Mouse (Mus musculus): Measurements from ENCODE around the gene Foxp1. TPM values are rescaled to one million over a fixed set of nuclear protein-coding genes. Genes with fewer than 3 reads are reported as not detected.
A peak's percentile ranks its signal among the peaks of the same experiment; 100 is the strongest.

The Foxp1 gene
- polyA plus RNA-seq, 1 experiment from 2014 or later, result 190 TPM

GRCm38 (mm10) chr6:98946731-98947130, 575.8 kb downstream of the Foxp1 start:
- Histone ChIP-seq H3K27ac (ENCODE audit: low read length) (peak overlapping the region; percentile 72), H3K4me3 (ENCODE audit: low read depth, low read length) (no peak overlapping the region), H3K27me3 (ENCODE audit: control insufficient read depth, insufficient read depth, low read length) (no peaks in the 10 kb centered on the region), H3K9ac (replicated peaks; ENCODE audit: low read depth, low read length) (no peak overlapping the region), H3K36me3 (ENCODE audit: control insufficient read depth, insufficient read depth, low read length) (peaks cover 29% of the 10 kb centered on the region; the same call in 1 of the 2 replicates), H3K4me1 (ENCODE audit: control insufficient read depth, insufficient read depth, low read length) (peaks cover 57% of the 10 kb centered on the region), H3K4me2 (replicated peaks; ENCODE audit: low read depth, low read length) (no peak overlapping the region), H3K9me3 (ENCODE audit: control insufficient read depth, low read depth, low read length) (no peaks in the 10 kb centered on the region)
- 86% methylated on average over 4 of the region's 4 CpGs for WGBS
- no peak for ATAC-seq (ENCODE audit: insufficient number of reproducible peaks, insufficient read depth, low FRiP score, low read depth)

GRCm38 (mm10) chr6:98945496-98946412, 576.8 kb downstream of the Foxp1 start:
- ATAC-seq (ENCODE audit: insufficient number of reproducible peaks, insufficient read depth, low FRiP score, low read depth), result no peak
- Histone ChIP-seq H3K9me3 (ENCODE audit: control insufficient read depth, low read depth, low read length) (no peaks in the 10 kb centered on the region), H3K27me3 (ENCODE audit: control insufficient read depth, insufficient read depth, low read length) (no peaks in the 10 kb centered on the region), H3K4me1 (ENCODE audit: control insufficient read depth, insufficient read depth, low read length) (peaks cover 49% of the 10 kb centered on the region), H3K27ac (ENCODE audit: low read length) (peak overlapping the region; percentile 18; the same call in 1 of the 2 replicates), H3K4me3 (ENCODE audit: low read depth, low read length) (no peak overlapping the region), H3K9ac (replicated peaks; ENCODE audit: low read depth, low read length) (no peak overlapping the region), H3K36me3 (ENCODE audit: control insufficient read depth, insufficient read depth, low read length) (peaks cover 32% of the 10 kb centered on the region; the same call in 1 of the 2 replicates), H3K4me2 (replicated peaks; ENCODE audit: low read depth, low read length) (no peak overlapping the region)
- WGBS, result 57% methylated on average over 21 of the region's 21 CpGs

- WGBS, result 76% methylated on average over 8 of the region's 8 CpGs
- peaks cover 44% of the 10 kb centered on the region for H3K36me3 ChIP-seq (ENCODE audit: control insufficient read depth, insufficient read depth, low read length)
- no peaks in the 10 kb centered on the region for H3K9me3 ChIP-seq (ENCODE audit: control insufficient read depth, low read depth, low read length)
- H3K4me3 ChIP-seq (ENCODE audit: low read depth, low read length), result no peak overlapping the region
- no peak for ATAC-seq (ENCODE audit: insufficient number of reproducible peaks, insufficient read depth, low FRiP score, low read depth)
- H3K27me3 ChIP-seq (ENCODE audit: control insufficient read depth, insufficient read depth, low read length), result no peaks in the 10 kb centered on the region
- no peak overlapping the region for H3K27ac ChIP-seq (ENCODE audit: low read length)
- no peak overlapping the region for H3K4me2 ChIP-seq (replicated peaks; ENCODE audit: low read depth, low read length)
- H3K9ac ChIP-seq (replicated peaks; ENCODE audit: low read depth, low read length), result no peak overlapping the region
- no peaks in the 10 kb centered on the region for H3K4me1 ChIP-seq (ENCODE audit: control insufficient read depth, insufficient read depth, low read length)
These were observed 584.2 kb downstream of the Foxp1 start for GRCm38 (mm10) chr6:98938348-98938747.

- H3K27ac ChIP-seq (ENCODE audit: low read length), result no peak overlapping the region
- H3K27me3 ChIP-seq (ENCODE audit: control insufficient read depth, insufficient read depth, low read length), result no peaks in the 10 kb centered on the region
- peaks cover 36% of the 10 kb centered on the region for H3K36me3 ChIP-seq (ENCODE audit: control insufficient read depth, insufficient read depth, low read length)
- H3K4me3 ChIP-seq (ENCODE audit: low read depth, low read length), result no peak overlapping the region
- 89% methylated on average over 11 of the region's 11 CpGs for WGBS
- no peaks in the 10 kb centered on the region for H3K9me3 ChIP-seq (ENCODE audit: control insufficient read depth, low read depth, low read length)
- H3K4me2 ChIP-seq (replicated peaks; ENCODE audit: low read depth, low read length), result no peak overlapping the region
- no peak overlapping the region for H3K9ac ChIP-seq (replicated peaks; ENCODE audit: low read depth, low read length)
- no peak for ATAC-seq (ENCODE audit: insufficient number of reproducible peaks, insufficient read depth, low FRiP score, low read depth)
- no peaks in the 10 kb centered on the region for H3K4me1 ChIP-seq (ENCODE audit: control insufficient read depth, insufficient read depth, low read length)
These were observed 585.0 kb downstream of the Foxp1 start for GRCm38 (mm10) chr6:98937513-98937912.

DNA sequence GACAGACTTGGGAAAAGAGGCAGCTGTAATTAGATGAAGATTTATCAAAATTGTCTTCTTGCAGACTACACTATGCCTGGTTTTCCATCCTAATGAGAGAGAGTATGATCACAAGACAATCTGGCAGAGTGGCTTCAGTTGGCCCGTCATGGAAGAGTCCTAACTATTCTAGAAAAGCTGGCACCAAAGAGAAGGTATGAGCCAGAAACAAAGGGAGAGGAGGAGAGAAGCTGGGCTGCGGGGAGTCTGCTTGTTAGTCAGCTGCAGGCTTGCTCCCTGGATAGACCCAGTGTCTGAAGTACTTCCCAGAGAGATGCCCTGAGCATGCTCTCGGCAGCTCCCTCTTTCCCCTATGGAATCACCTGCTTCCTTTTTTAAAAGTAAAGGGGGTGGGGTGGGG, 586.1 kb downstream of the Foxp1 start:
- ATAC-seq (ENCODE audit: insufficient number of reproducible peaks, insufficient read depth, low FRiP score, low read depth), result no peak
- H3K4me1 ChIP-seq (ENCODE audit: control insufficient read depth, insufficient read depth, low read length), result no peaks in the 10 kb centered on the region

GRCm38 (mm10) chr6:98935169-98935568, 587.4 kb downstream of the Foxp1 start:
- Histone ChIP-seq H3K9ac (replicated peaks; ENCODE audit: low read depth, low read length) (no peak overlapping the region), H3K4me1 (ENCODE audit: control insufficient read depth, insufficient read depth, low read length) (no peaks in the 10 kb centered on the region), H3K27me3 (ENCODE audit: control insufficient read depth, insufficient read depth, low read length) (no peaks in the 10 kb centered on the region), H3K9me3 (ENCODE audit: control insufficient read depth, low read depth, low read length) (no peaks in the 10 kb centered on the region), H3K36me3 (ENCODE audit: control insufficient read depth, insufficient read depth, low read length) (peaks cover 28% of the 10 kb centered on the region), H3K4me2 (replicated peaks; ENCODE audit: low read depth, low read length) (no peak overlapping the region), H3K4me3 (ENCODE audit: low read depth, low read length) (no peak overlapping the region), H3K27ac (ENCODE audit: low read length) (no peak overlapping the region)
- 95% methylated on average over 8 of the region's 8 CpGs for WGBS
- ATAC-seq (ENCODE audit: insufficient number of reproducible peaks, insufficient read depth, low FRiP score, low read depth), result no peak

More for the DNA sequence above, 586.1 kb downstream of the Foxp1 start:
- WGBS, result 78% methylated on average over 3 of the region's 3 CpGs
- no peaks in the 10 kb centered on the region for H3K9me3 ChIP-seq (ENCODE audit: control insufficient read depth, low read depth, low read length)
- H3K4me2 ChIP-seq (replicated peaks; ENCODE audit: low read depth, low read length), result no peak overlapping the region
- H3K4me3 ChIP-seq (ENCODE audit: low read depth, low read length), result no peak overlapping the region
- H3K27me3 ChIP-seq (ENCODE audit: control insufficient read depth, insufficient read depth, low read length), result no peaks in the 10 kb centered on the region
- H3K36me3 ChIP-seq (ENCODE audit: control insufficient read depth, insufficient read depth, low read length), result peaks cover 29% of the 10 kb centered on the region
- H3K9ac ChIP-seq (replicated peaks; ENCODE audit: low read depth, low read length), result no peak overlapping the region
- H3K27ac ChIP-seq (ENCODE audit: low read length), result no peak overlapping the region

- H3K27me3 ChIP-seq (ENCODE audit: control insufficient read depth, insufficient read depth, low read length), result no peaks in the 10 kb centered on the region
- H3K4me1 ChIP-seq (ENCODE audit: control insufficient read depth, insufficient read depth, low read length), result no peaks in the 10 kb centered on the region
- no peak overlapping the region for H3K4me2 ChIP-seq (replicated peaks; ENCODE audit: low read depth, low read length)
- no peak overlapping the region for H3K9ac ChIP-seq (replicated peaks; ENCODE audit: low read depth, low read length)
- H3K27ac ChIP-seq (ENCODE audit: low read length), result no peak overlapping the region
- no peak overlapping the region for H3K4me3 ChIP-seq (ENCODE audit: low read depth, low read length)
- peaks cover 36% of the 10 kb centered on the region for H3K36me3 ChIP-seq (ENCODE audit: control insufficient read depth, insufficient read depth, low read length)
- no peak for ATAC-seq (ENCODE audit: insufficient number of reproducible peaks, insufficient read depth, low FRiP score, low read depth)
- 90% methylated on average over 10 of the region's 10 CpGs for WGBS
- no peaks in the 10 kb centered on the region for H3K9me3 ChIP-seq (ENCODE audit: control insufficient read depth, low read depth, low read length)
These were observed 588.1 kb downstream of the Foxp1 start for GRCm38 (mm10) chr6:98934381-98934780.

DNA sequence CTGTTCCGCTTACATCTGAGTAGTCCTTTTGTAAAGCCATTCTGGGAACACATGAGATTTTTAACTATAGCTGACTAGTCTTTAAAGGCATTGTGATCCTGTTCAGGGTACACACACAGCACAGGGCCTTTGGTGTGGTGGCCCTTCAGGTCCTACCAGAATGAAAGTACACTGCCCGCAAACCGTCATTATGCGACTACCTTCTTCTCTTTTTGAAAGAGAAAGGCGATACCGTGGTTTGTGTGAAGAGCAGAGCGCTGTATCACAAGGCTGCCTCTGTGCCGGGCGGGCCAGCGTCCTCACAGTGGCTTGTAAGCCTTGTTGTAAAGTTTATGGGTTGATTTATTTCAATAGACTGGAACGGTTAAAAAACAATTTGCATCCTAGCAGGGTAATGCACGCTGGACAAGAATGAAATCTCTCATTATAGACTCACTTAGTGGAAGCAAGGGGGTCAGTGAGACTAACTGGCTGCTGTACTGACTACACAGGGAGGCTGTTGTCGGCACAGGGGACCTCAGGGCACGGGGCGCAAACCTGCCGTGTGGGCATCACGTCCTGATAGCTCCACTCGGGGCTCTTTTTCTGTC, 589.3 kb downstream of the Foxp1 start:
- Histone ChIP-seq H3K9ac (replicated peaks; ENCODE audit: low read depth, low read length) (no peak overlapping the region), H3K27me3 (ENCODE audit: control insufficient read depth, insufficient read depth, low read length) (no peaks in the 10 kb centered on the region), H3K9me3 (ENCODE audit: control insufficient read depth, low read depth, low read length) (no peaks in the 10 kb centered on the region), H3K4me3 (ENCODE audit: low read depth, low read length) (no peak overlapping the region), H3K4me1 (ENCODE audit: control insufficient read depth, insufficient read depth, low read length) (no peaks in the 10 kb centered on the region), H3K36me3 (ENCODE audit: control insufficient read depth, insufficient read depth, low read length) (peaks cover 41% of the 10 kb centered on the region), H3K4me2 (replicated peaks; ENCODE audit: low read depth, low read length) (no peak overlapping the region), H3K27ac (ENCODE audit: low read length) (no peak overlapping the region)
- 86% methylated on average over 18 of the region's 18 CpGs for WGBS
- ATAC-seq (ENCODE audit: insufficient number of reproducible peaks, insufficient read depth, low FRiP score, low read depth), result no peak

Data from stomach, embryonic 14.5 days (tissue).